Mouse (Mus musculus) brain, embryonic 14.5 days (tissue): ENCODE data around the gene Acyp2. TPM values are rescaled to one million over a fixed set of nuclear protein-coding genes. Genes with fewer than 3 reads are reported as not detected.
"Not testable (repeated sequence)": the region's sequence is repeated elsewhere in the genome, so short reads cannot be mapped to it uniquely, and the experiment has no call there.

Experiments
- DNase-seq: peaks from one replicate; pipeline ENCODE4 v3.0.0-alpha.2; 2011; ENCODE audit warnings: low read depth
- CTCF ChIP-seq: fragments of 200-500 bp; IDR thresholded peaks from 2 replicates; pipeline ENCODE4 v1.5.1; 2012; ENCODE audit warnings: inconsistent platforms, mild to moderate bottlenecking, moderate library complexity, borderline replicate concordance; ENCODE audit not compliant: insufficient read depth, insufficient read length; ENCODE audit errors: extremely low read depth
- POLR2A ChIP-seq: fragments of 200-500 bp; IDR thresholded peaks from 2 replicates; pipeline ENCODE4 v1.6.1; 2012; ENCODE audit warnings: mild to moderate bottlenecking, inconsistent platforms, borderline replicate concordance; ENCODE audit not compliant: poor library complexity, insufficient read depth, insufficient read length, severe bottlenecking; ENCODE audit errors: extremely low read depth
- polyA plus RNA-seq: library from polyadenylated mRNA; depleted of rRNA; stranded (reverse); fragments of >200 nt; gene quantifications from 2 replicates; pipeline ENCODE4 v1.2.3, GENCODE M21; 2012; rRNA removed

Acyp2 gene
- 6.0 and 8.1 TPM in 2 replicates for polyA plus RNA-seq

DNA sequence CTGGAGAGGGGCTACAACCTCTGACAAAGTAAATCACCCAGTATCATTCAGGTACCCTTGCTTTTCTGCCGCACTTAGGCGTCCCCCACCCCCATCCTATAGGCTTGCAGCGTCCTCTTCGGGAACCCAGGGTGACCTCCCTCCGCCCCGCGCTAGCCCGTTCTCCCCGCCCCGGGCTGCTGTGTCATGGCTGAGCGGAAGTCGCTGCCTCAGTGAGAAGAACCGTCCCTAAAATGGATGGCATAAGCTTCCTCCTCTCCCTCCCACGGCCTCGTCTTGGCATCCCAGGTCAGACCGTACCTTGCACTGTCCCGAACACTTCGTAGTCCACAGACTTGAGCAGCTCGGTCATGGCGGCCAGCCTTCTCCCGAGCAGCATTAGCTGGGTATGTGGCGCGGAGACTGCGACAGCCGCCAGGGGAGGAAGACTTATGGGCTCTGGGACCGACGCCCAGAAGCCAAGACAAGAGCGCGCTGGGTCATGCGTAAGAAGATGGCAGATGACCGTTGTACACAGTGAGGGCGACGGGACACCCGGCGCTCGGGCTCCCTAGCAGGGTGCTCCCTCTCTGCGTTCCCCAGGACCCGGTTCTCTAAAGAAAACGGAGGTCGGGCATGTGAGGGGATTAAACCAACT, at the start of gene Acyp2:
TSS of gene Acyp2 (minus strand) at position 587 of the 637 bp plus-strand sequence.
- peak; percentile 91 for DNase-seq
- peak; percentile 47 for TF ChIP-seq CTCF
- no peak; the same call in 1 of the 2 replicates for TF ChIP-seq POLR2A

DNA sequence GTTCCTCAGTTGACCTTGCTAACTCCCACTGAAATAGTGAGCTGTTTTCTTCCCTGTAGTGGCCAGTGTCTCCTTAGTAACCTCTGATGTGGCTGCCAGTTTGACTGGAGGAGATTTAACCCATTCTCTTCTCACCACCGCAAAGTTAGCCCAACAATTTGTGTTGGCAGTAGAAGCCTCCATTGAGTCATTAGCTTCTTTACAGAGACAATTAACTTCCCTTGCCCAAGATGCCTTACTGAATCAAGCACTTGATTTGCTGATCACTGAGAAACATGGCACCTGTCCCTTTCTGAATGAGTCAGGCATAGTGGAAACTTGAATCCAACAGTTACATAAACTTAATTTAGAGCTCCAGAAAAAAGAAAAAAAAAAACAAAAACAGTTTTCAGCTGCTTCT, 40.0 kb upstream of the Acyp2 start:
- peak; percentile 2 for DNase-seq
- TF ChIP-seq POLR2A (no peak), CTCF (no peak)

DNA sequence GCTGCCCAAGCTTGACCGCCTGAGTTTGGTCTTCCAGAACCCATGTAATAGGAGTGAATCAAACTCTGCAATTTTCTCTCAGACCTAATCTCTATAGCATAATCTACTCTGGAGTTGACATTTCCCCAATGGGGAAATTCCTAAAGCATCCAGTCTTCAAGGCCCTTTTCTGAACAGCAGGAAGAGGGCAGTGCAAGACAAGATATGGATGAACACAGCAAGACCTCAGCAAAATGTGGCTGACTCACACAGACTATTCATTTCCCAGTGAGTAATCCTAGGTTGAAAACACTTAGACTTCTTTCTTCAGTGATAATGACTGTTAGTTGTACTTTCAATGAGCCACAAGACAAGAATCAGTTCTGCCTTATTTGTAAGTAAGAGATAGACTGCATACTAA, 26.7 kb upstream of the Acyp2 start:
- DNase-seq, result peak; percentile 71
- TF ChIP-seq CTCF (peak; percentile 45; the same call in 1 of the 2 replicates), POLR2A (no peak)

DNA sequence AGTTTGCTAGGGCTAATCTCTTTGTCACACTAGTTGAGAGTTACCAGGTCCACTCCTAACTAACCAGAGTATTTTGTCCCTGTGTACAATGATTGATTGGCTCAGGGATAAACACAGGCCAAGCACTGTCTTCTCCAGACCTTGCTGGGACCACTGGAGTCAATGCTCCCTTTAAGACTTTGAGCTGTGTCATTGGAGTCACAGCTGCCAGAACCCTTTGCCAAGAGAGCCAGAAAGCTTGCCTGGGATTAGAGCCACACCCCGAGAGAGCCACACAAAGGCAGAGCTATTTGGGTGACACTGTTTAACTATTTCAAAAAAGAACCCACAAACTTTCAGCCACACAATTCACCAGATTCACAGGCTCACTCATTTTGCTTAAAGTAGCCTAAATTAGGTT, 23.3 kb upstream of the Acyp2 start:
- TF ChIP-seq CTCF, result no peak
- no peak for TF ChIP-seq POLR2A
- peak; percentile 25 for DNase-seq

DNA sequence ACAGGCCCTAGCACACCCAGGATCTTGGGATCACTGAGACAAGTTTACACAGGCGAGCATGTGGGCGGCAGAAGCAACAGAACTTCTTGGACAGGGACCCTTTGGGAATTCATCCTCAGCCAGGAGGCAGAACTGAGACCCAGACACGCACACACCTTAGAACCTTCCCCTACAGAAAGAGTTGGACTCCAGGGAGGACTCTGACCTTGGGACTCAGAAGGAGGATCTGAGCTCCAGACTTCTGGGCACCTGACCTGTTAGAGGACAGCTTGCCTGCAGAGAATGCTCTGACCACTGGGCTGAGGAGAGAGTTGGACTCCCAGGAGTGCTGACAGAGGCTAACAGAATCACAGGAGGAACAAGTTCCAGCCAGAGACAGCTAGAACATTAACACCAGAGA, 13.6 kb upstream of the Acyp2 start:
- DNase-seq, result no peak
- TF ChIP-seq CTCF (no peak), POLR2A (no peak)

DNA sequence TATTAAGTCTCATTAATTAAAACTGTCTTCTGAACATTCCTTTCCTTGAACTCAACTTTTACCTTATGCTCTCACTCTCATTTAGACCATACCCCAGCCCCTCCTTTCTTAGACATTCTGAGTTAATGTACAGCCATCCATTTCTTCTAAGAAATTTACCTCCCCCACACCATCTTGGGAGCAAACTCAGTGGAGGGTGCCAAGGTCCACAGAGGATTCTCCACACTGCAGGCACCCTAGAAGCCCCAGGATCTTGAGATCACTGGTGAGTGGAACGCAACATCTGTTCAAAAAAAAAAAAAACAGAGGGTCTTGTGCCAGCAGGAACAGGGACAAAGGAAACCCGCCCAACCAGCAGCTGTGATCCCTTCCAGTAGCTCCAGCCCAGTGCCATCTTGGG, 13.2 kb upstream of the Acyp2 start:
- TF ChIP-seq CTCF (no peak), POLR2A (no peak)
- no peak for DNase-seq

DNA sequence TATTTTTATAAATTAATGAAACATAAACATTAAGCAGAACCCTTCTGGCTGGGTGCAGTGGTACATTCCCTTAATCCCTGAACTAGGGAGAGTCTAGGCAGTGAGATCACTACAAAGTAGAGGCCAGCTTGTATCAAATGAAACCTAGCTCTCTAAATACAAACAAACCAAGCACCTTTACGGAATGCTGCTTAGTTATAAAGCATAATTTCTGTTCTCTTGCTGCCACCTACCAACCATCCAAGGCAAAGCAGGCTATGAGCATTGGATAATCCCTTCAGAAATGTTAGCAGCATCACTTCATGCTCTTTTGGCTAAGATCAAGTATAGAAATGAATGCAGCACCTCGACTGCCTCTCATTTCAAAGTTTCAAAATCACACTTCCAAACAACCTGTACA, 7.7 kb upstream of the Acyp2 start:
- DNase-seq, result peak; percentile 77
- no peak for TF ChIP-seq POLR2A
- TF ChIP-seq CTCF, result peak; percentile 65; the same call in 1 of the 2 replicates

DNA sequence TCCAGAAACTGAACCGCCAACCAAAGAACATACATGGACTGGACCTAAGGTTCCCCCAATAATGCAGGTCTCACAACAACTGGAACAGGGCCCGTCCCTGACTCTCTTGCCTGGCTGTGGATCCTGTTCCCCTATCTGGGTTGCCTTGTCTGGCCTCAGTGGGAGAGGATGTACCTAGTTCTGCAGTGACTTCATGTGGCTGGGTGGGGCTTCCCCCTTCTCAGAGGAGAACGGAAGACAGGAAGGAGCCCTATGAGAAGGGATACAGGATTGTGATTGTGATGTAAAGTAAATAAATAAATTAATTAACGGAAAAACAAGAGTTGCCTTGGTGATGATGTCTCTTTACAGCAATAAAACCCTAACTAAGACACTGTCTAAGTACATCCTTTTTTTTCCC, 6.7 kb upstream of the Acyp2 start:
- no peak for TF ChIP-seq CTCF
- TF ChIP-seq POLR2A, result no peak
- DNase-seq, result no peak

DNA sequence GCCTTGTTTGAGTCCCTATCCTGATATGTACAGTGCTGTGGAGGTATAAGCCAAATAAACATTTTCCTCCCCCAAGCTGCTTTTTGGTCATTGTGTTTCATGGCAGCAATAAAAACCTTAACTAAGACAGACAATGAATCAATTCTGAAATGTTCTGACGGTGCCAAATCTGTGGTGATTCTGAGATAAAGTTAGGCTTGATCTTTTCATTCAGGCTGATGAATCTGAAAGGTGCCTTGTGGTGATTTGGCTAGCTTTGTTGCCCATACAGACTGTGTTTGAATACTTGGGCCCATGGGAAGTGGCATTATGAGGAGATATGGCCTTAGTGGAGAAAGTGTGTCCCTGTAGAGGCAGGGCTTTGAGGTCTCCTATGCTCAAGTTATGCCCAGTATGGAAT, 1.0 kb upstream of the Acyp2 start:
- DNase-seq, result no peak
- TF ChIP-seq CTCF, result no peak
- TF ChIP-seq POLR2A, result no peak

DNA sequence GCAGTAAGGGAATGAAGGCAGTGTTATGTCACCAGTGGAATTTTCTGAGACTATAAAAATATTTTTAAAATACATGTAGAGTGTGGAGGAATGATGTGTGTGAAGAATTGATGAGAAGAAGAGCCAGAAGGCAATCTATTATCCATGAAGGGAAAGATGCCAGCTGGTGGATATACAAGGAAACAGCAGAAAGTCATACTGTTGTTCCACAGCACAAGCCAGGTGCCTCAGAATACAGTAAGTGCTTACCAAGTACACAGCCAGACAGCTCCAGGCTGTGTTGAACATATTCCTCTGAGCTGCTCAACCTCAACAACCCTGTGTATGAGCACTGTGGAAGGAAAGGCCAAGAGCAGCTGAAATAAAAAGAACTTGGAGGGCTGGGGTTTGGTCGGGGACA, 13.7 kb downstream of the Acyp2 start:
- TF ChIP-seq CTCF (no peak), POLR2A (no peak)
- DNase-seq, result no peak

DNA sequence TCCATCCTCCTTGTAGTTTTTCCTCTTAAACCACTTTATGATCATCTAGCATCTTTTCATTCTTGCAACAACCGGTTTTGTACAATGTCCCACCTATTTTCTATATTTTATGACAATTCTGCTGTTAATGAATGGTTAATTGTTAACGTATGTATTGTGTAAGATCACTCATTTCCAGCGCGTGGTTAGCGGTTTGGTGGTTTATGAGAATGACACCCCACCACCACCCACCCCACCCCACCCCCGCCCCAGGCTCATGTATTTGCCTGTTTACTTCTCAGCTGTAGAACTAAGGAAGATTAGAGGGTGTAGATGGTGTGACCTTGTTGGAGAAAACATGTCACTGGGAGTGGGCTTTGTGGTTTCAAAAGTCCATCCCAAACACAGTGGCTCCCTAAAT, 18.9 kb downstream of the Acyp2 start:
- TF ChIP-seq POLR2A, result no peak
- TF ChIP-seq CTCF, result no peak

DNA sequence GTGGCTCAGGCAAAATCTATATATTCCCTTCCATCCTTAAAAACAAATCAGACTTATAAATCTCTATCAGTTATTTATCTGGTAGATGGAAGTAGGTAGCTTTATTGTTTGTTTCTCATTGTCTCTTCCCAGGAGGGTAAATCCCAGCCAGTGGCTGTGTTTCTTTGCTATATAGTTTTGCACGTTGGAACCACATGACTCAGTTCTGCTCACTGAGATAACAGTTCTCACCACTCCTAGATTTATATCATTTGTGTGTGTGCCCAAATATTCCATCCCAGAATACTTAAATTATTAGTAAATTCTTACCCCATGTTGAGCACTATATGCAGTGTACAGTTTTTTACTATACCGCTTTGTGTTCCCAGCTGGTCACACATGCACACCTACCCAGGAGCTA, 26.2 kb downstream of the Acyp2 start:
- no peak for TF ChIP-seq POLR2A
- TF ChIP-seq CTCF, result no peak
- no peak for DNase-seq

More for the DNA sequence above, 18.9 kb downstream of the Acyp2 start:
- DNase-seq, result no peak

DNA sequence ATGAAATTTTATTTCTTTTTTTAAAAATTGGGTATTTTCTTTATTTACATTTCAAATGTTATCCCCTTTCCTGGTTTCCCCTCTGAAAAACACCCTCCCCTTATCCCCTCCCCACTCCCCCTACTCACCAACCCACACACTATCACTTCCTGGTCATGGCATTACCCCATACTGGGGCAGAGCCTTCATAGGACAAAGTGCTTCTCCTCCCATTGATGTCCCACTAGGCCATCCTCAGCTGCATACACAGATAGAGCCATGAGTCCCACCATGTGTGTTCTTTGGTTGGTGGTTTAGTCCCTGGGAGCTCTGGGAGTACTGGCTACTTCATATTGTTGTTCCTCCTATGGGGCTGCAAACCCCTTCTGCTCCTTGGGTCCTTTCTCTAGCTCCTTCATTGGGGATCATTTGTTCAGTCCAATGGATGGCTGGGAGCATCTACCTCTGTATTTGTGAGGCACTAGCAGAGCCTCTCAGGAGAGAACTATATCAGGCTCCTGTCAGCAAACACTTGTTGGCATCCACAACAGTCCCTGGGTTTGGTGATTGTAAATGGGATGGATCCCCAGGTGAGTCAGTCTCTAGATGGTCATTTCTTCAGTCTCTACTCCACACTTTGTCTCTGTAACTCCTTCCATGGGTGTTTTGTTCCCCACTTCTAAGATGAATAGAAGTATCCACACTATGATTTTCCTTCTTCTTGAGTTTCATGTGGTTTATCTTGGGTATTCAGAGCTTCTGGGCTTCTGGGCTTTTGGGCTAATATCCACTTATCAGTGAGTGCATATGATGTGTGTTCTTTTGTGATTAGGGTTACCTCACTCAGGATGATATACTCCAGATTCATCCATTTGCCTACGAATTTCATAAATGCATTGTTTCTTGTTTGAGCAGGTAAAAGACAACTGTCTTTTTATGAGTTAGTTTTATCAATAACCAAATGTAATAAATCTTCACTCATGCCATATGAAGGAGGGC, 27.7 kb downstream of the Acyp2 start:
- not testable (repeated sequence) for DNase-seq
